Mouse (Mus musculus): ENCODE results near the gene Zbtb18. TPM values are rescaled to one million over a fixed set of nuclear protein-coding genes. Genes with fewer than 3 reads are reported as not detected.

Gene Zbtb18
- polyA plus RNA-seq, 1 experiment from 2014 or later = 2.5 TPM

DNA sequence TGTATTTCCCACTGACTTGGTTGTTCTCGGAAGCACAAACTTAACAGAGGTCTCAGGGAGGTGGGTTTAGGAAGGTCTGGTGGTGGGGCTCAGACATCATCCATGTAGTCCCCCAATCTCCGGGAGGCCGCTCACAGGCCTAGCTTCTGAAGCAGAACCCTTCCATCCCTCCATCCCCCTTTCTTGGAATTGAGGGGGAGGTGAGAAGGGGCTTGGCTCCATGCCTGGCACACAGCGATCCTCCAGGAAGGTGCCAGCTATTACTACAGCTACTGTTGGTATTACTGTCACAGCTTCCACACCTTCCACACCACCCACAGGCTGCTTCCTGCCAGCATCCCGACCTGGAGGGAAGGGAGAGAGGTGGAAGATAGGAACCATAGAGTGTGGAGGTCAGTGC, 26.3 kb downstream of the Zbtb18 start:
- WGBS = 74% methylated on average over 5 of the region's 5 CpGs
- Histone ChIP-seq H3K9me3 (ENCODE audit: control insufficient read depth, low read length) (0 out of 2 replicates have a peak, but pooled peaks cover 6% of the 10 kb centered on the region), H3K36me3 (ENCODE audit: control insufficient read depth, insufficient read depth, low read length) (no peaks in the 10 kb centered on the region), H3K9ac (ENCODE audit: low read length) (no peak overlapping the region), H3K4me3 (ENCODE audit: control insufficient read depth in 1 of 2, insufficient read depth in 1 of 2, low read depth in 1 of 2, low read length in 2 of 2) (no peak overlapping the region), H3K4me1 (ENCODE audit: control insufficient read depth in 2 of 2, insufficient read depth in 2 of 2, low read length in 2 of 2) (no peaks in the 10 kb centered on the region; a peak in 1 of 4 replicates), H3K27ac (replicated peaks in 1 of 2; ENCODE audit: control insufficient read depth in 1 of 2, insufficient read depth in 1 of 2, low read depth in 2 of 2, low read length in 2 of 2) (no peak overlapping the region), H3K4me2 (ENCODE audit: low read length) (no peak overlapping the region), H3K27me3 (ENCODE audit: control insufficient read depth, insufficient read depth, low read length) (no peaks in the 10 kb centered on the region)
- ATAC-seq (ENCODE audit: insufficient number of reproducible peaks, insufficient read depth, low FRiP score, low read depth) = no peak

DNA sequence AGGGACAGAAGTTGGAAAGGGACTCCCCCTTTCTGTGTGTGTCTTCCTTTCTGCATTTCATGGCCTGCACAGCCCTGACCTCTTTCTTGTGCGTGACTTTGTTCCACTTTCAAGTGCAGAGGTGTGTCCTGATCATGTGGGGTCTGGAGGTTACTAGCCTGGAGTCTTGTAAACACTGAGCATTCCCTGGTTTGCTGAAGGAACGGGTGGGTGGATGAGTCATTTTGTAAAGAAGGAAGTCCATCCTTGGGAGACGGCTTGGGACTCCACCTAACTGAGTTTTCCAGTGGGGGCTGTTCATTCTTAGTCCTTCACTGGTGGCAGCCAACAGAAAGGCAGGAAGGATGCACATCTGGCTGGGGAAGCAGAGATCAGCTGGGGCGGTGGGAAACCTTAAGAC, 27.9 kb downstream of the Zbtb18 start:
- no peak overlapping the region for H3K4me3 ChIP-seq (ENCODE audit: control insufficient read depth in 1 of 2, insufficient read depth in 1 of 2, low read depth in 1 of 2, low read length in 2 of 2)
- H3K9ac ChIP-seq (ENCODE audit: low read length) = no peak overlapping the region
- 57% methylated on average over 4 of the region's 4 CpGs for WGBS
- H3K9me3 ChIP-seq (ENCODE audit: control insufficient read depth, low read length) = no peaks in the 10 kb centered on the region
- H3K36me3 ChIP-seq (ENCODE audit: control insufficient read depth, insufficient read depth, low read length) = no peaks in the 10 kb centered on the region
- H3K27ac ChIP-seq (replicated peaks in 1 of 2; ENCODE audit: control insufficient read depth in 1 of 2, insufficient read depth in 1 of 2, low read depth in 2 of 2, low read length in 2 of 2) = no peak overlapping the region
- no peaks in the 10 kb centered on the region; a peak in 1 of 4 replicates for H3K4me1 ChIP-seq (ENCODE audit: control insufficient read depth in 2 of 2, insufficient read depth in 2 of 2, low read length in 2 of 2)
- no peak for ATAC-seq (ENCODE audit: insufficient number of reproducible peaks, insufficient read depth, low FRiP score, low read depth)
- H3K27me3 ChIP-seq (ENCODE audit: control insufficient read depth, insufficient read depth, low read length) = no peaks in the 10 kb centered on the region
- H3K4me2 ChIP-seq (ENCODE audit: low read length) = no peak overlapping the region

DNA sequence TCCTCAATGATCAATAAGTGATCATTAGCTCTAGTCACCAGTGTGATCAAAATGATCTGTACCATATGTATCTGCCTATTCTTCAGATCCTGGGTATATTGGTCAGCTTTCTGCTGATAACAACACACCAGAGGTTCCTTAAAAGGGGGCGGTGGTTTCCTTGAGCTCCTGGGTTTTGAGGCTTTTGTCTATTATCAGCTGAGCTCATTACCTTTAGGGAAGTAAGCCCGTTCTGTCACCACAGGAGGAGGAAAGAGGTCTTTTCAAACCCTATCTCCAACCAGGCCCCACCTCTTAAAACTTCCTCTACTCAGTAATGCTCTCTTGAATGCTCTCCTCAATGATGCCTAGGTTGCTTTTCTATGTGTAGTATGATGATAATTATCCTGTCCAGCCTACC, 28.8 kb downstream of the Zbtb18 start:
- no peak overlapping the region for H3K9ac ChIP-seq (ENCODE audit: low read length)
- no peaks in the 10 kb centered on the region; a peak in 1 of 4 replicates for H3K4me1 ChIP-seq (ENCODE audit: control insufficient read depth in 2 of 2, insufficient read depth in 2 of 2, low read length in 2 of 2)
- H3K4me2 ChIP-seq (ENCODE audit: low read length) = no peak overlapping the region
- no peak overlapping the region for H3K27ac ChIP-seq (replicated peaks in 1 of 2; ENCODE audit: control insufficient read depth in 1 of 2, insufficient read depth in 1 of 2, low read depth in 2 of 2, low read length in 2 of 2)
- H3K9me3 ChIP-seq (ENCODE audit: control insufficient read depth, low read length) = no peaks in the 10 kb centered on the region
- H3K36me3 ChIP-seq (ENCODE audit: control insufficient read depth, insufficient read depth, low read length) = no peaks in the 10 kb centered on the region
- H3K27me3 ChIP-seq (ENCODE audit: control insufficient read depth, insufficient read depth, low read length) = no peaks in the 10 kb centered on the region
- no peak for ATAC-seq (ENCODE audit: insufficient number of reproducible peaks, insufficient read depth, low FRiP score, low read depth)
- 28% methylated on average over 2 of the region's 2 CpGs for WGBS
- no peak overlapping the region for H3K4me3 ChIP-seq (ENCODE audit: control insufficient read depth in 1 of 2, insufficient read depth in 1 of 2, low read depth in 1 of 2, low read length in 2 of 2)

DNA sequence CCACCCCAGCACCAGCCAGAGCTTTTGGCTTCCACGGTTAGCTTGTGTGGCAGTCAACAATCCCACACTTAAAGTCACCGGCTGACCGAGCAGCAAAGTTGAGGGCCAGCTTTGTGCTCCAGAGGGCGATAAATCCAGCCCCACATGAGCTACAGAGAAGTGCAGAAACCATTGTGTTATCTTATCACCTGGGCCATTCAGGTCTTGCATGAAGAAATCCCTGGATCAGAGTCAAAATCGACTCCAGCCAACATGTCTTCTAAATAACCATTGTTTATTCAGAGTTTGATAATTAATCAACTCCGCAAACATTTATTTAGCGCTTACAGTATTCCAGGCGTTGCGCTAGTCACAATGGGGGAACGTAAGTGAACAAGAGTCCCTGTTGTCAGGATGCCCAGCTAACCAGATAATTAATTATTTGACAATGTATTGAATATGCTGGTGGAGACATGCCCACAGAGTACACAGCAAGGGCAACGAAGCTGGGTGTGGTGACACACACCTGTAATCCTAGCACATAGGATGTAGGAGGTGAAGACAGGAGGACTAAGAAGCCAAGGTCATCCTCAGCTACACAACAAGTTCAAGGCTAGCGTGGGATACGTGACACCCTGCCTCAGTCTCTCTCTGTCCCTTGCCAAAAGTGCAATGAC, 33.5 kb downstream of the Zbtb18 start:
- 72% methylated on average over 13 of the region's 13 CpGs for WGBS
- Histone ChIP-seq H3K9ac (ENCODE audit: low read length) (no peak overlapping the region), H3K4me3 (ENCODE audit: control insufficient read depth in 1 of 2, insufficient read depth in 1 of 2, low read depth in 1 of 2, low read length in 2 of 2) (no peak overlapping the region), H3K9me3 (ENCODE audit: control insufficient read depth, low read length) (no peaks in the 10 kb centered on the region), H3K27me3 (ENCODE audit: control insufficient read depth, insufficient read depth, low read length) (no peaks in the 10 kb centered on the region), H3K27ac (replicated peaks in 1 of 2; ENCODE audit: control insufficient read depth in 1 of 2, insufficient read depth in 1 of 2, low read depth in 2 of 2, low read length in 2 of 2) (no peak overlapping the region), H3K4me1 (ENCODE audit: control insufficient read depth in 2 of 2, insufficient read depth in 2 of 2, low read length in 2 of 2) (peaks cover 4 to 11% of the 10 kb centered on the region in 2 experiments; a peak in 3 of 4 replicates), H3K36me3 (ENCODE audit: control insufficient read depth, insufficient read depth, low read length) (no peaks in the 10 kb centered on the region), H3K4me2 (ENCODE audit: low read length) (no peak overlapping the region)
- ATAC-seq (ENCODE audit: insufficient number of reproducible peaks, insufficient read depth, low FRiP score, low read depth) = no peak

DNA sequence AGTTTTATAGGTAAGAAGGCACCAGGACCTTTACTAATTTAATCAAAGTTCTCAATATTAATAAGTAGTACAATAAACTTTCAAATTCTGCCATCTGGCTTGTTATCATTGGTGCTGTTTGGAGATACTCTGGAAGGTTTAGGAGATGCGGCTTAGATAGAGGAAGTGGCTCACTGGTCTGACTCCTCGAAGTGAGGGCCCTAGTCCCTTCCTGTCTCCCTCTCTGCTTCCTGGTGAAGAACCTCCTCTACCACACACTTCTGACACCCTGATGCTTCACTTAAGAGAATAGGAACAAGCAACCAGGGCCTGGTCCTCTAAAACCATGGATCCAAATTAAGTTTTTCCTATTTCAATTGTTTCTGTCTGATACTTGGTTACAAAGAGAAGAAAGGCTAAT, 36.4 kb downstream of the Zbtb18 start:
- Histone ChIP-seq H3K36me3 (ENCODE audit: control insufficient read depth, insufficient read depth, low read length) (no peaks in the 10 kb centered on the region), H3K9ac (ENCODE audit: low read length) (no peak overlapping the region), H3K4me1 (ENCODE audit: control insufficient read depth in 2 of 2, insufficient read depth in 2 of 2, low read length in 2 of 2) (peaks cover 4 to 11% of the 10 kb centered on the region in 2 experiments; a peak in 3 of 4 replicates), H3K27ac (replicated peaks in 1 of 2; ENCODE audit: control insufficient read depth in 1 of 2, insufficient read depth in 1 of 2, low read depth in 2 of 2, low read length in 2 of 2) (no peak overlapping the region), H3K4me3 (ENCODE audit: control insufficient read depth in 1 of 2, insufficient read depth in 1 of 2, low read depth in 1 of 2, low read length in 2 of 2) (no peak overlapping the region), H3K4me2 (ENCODE audit: low read length) (no peak overlapping the region), H3K9me3 (ENCODE audit: control insufficient read depth, low read length) (no peaks in the 10 kb centered on the region), H3K27me3 (ENCODE audit: control insufficient read depth, insufficient read depth, low read length) (no peaks in the 10 kb centered on the region)
- ATAC-seq (ENCODE audit: insufficient number of reproducible peaks, insufficient read depth, low FRiP score, low read depth) = no peak
- WGBS = 39% methylated on average over 2 of the region's 2 CpGs

DNA sequence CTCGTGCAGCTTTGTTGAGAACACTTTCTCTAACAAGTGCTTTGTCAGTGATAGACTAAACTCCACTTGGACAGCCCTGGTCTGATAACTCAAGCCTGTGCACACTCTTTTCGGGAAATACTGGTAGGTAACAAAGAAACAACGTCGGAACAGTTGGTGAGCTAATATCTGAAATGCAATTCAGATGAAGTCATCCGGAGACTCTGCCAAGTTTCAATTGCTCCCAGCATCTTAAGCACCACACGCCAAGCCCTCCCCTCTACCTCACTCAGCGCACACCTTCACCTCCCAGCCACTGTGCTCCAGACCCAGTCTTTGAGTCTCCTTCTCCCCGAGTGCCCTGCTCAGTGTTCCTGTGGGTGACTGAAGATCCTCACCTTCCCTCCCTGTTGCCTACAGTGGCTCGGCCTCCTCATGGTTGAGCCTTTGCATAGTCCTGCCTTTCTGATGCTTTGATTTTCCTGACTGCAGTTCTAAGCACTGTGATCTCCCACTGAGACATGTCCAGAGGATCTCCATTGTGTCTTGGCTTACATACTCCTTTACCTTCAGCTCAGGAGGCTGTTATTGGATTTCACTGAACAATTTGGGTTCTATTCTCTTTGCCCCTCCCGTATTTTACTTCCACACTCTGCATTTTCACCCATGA, 37.3 kb downstream of the Zbtb18 start:
- H3K4me2 ChIP-seq (ENCODE audit: low read length) = peak overlapping the region; percentile 14
- no peak overlapping the region; a peak in 1 of 4 replicates for H3K27ac ChIP-seq (replicated peaks in 1 of 2; ENCODE audit: control insufficient read depth in 1 of 2, insufficient read depth in 1 of 2, low read depth in 2 of 2, low read length in 2 of 2)
- H3K4me1 ChIP-seq (ENCODE audit: control insufficient read depth in 2 of 2, insufficient read depth in 2 of 2, low read length in 2 of 2) = peaks cover 4 to 11% of the 10 kb centered on the region in 2 experiments; a peak in 3 of 4 replicates
- no peaks in the 10 kb centered on the region for H3K27me3 ChIP-seq (ENCODE audit: control insufficient read depth, insufficient read depth, low read length)
- no peak overlapping the region for H3K9ac ChIP-seq (ENCODE audit: low read length)
- H3K9me3 ChIP-seq (ENCODE audit: control insufficient read depth, low read length) = no peaks in the 10 kb centered on the region
- no peak for ATAC-seq (ENCODE audit: insufficient number of reproducible peaks, insufficient read depth, low FRiP score, low read depth)
- WGBS = 31% methylated on average over 10 of the region's 10 CpGs
- H3K4me3 ChIP-seq (ENCODE audit: control insufficient read depth in 1 of 2, insufficient read depth in 1 of 2, low read depth in 1 of 2, low read length in 2 of 2) = no peak overlapping the region
- no peaks in the 10 kb centered on the region for H3K36me3 ChIP-seq (ENCODE audit: control insufficient read depth, insufficient read depth, low read length)

DNA sequence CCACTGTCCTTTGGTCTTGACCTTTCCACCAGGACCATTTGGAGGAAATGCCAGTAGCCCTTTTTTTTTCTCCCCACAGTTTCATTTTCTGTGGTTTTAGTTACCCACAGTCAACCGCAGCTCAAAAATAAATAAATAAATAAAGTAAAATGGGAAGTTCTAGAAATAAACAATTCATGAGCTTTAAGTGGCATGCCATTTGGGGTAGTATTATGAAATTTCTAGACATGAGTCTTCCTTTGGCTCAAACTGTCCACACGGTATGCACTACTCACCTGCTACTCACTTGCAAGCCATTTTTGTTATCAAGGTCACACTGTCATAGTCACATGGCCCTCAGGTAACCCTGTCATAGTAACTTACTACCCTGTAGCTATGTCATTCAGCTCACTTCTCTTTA, 41.5 kb downstream of the Zbtb18 start:
- Histone ChIP-seq H3K4me1 (ENCODE audit: control insufficient read depth in 2 of 2, insufficient read depth in 2 of 2, low read length in 2 of 2) (peaks cover 4 to 10% of the 10 kb centered on the region in 2 experiments; a peak in 3 of 4 replicates), H3K4me2 (ENCODE audit: low read length) (no peak overlapping the region), H3K27me3 (ENCODE audit: control insufficient read depth, insufficient read depth, low read length) (no peaks in the 10 kb centered on the region), H3K4me3 (ENCODE audit: control insufficient read depth in 1 of 2, insufficient read depth in 1 of 2, low read depth in 1 of 2, low read length in 2 of 2) (no peak overlapping the region), H3K36me3 (ENCODE audit: control insufficient read depth, insufficient read depth, low read length) (no peaks in the 10 kb centered on the region), H3K27ac (replicated peaks in 1 of 2; ENCODE audit: control insufficient read depth in 1 of 2, insufficient read depth in 1 of 2, low read depth in 2 of 2, low read length in 2 of 2) (no peak overlapping the region), H3K9ac (ENCODE audit: low read length) (no peak overlapping the region), H3K9me3 (ENCODE audit: control insufficient read depth, low read length) (no peaks in the 10 kb centered on the region)
- 88% methylated on average over 2 of the region's 2 CpGs for WGBS
- ATAC-seq (ENCODE audit: insufficient number of reproducible peaks, insufficient read depth, low FRiP score, low read depth) = no peak

Measured in heart, embryonic 14.5 days (tissue).